Mouse (Mus musculus) cerebellum, adult 2 months (tissue): ENCODE measurements around the gene Myl3.

Experiments
- CTCF ChIP-seq: fragments of 200-500 bp; IDR thresholded peaks from 2 replicates; pipeline ENCODE4 v1.5.1; 2011; ENCODE audit warnings: low read depth, mild to moderate bottlenecking, control low read depth, low read length, moderate library complexity, borderline replicate concordance; ENCODE audit not compliant: insufficient read depth
- POLR2A ChIP-seq: fragments of 200-500 bp; IDR thresholded peaks from 2 replicates; pipeline ENCODE4 v1.6.1; 2011; ENCODE audit warnings: low read length, control low read depth, borderline replicate concordance; ENCODE audit not compliant: insufficient read depth

DNA sequence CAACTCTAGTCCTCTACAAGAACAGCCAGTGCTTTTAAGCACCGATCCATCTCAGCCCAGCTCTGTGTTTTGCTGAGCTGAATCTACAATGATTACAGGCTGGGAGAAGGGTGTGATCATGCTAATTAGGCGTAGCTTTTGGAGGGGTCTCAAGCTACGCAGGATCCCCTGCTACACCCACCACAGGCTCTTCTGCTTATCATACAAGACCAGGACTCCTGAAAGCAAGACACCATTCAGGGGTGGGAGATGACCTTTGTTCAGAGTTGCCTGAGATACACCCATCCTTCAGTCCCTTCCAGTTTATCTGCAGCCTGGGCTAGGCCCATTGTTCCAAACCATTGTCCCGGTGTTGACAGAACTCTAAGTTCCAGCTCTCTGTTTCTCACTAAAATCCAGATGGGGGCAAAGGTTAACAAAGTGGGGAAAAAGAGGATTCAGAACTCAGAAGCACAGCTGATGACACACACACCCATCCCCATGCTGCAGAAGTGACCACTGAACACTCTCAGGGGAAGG lies 11.3 kb downstream of the Myl3 start:
- TF ChIP-seq POLR2A (no peak), CTCF (no peak)
